Mouse (Mus musculus) CD4-positive, CD25-positive, alpha-beta regulatory T cell, adult 4 months (primary cell): ENCODE measurements around the gene Psme1. TPM values are rescaled to one million over a fixed set of nuclear protein-coding genes. Genes with fewer than 3 reads are reported as not detected.

ENCODE experiments used
- ATAC-seq: one replicate; pipeline ENCODE4 v1.8.0; 2017
- polyA plus RNA-seq, 2 experiments: library from polyadenylated mRNA; unstranded; fragments of 100-300 nt; shearing (Covaris generic); gene quantifications; one replicate each; pipeline ENCODE4 v1.2.1; 2017

The Psme1 gene
- polyA plus RNA-seq, 2 experiments from 2014 or later = 664 to 711 TPM

- ATAC-seq = no peak
Measured at GRCm38 (mm10) chr14:55571760-55572159, 6.2 kb upstream of the Psme1 start.

- no peak for ATAC-seq
Measured at GRCm38 (mm10) chr14:55575302-55575701, 2.6 kb upstream of the Psme1 start, which contains the start of gene Fitm1. Gene Fitm1, plus strand, starts transcription at chr14:55575617.

- ATAC-seq = no peak
Measured at GRCm38 (mm10) chr14:55575711-55576110, 2.2 kb upstream of the Psme1 start.

GRCm38 (mm10) chr14:55576376-55576775 lies 1.5 kb upstream of the Psme1 start:
- no peak for ATAC-seq

GRCm38 (mm10) chr14:55578668-55579269 lies 846 bp downstream of the Psme1 start:
- ATAC-seq = peak; percentile 62

GRCm38 (mm10) chr14:55579511-55580496 lies 1.9 kb downstream of the Psme1 start:
- ATAC-seq = no peak

- no peak for ATAC-seq
Measured at GRCm38 (mm10) chr14:55580731-55581130, 2.8 kb downstream of the Psme1 start.

- no peak for ATAC-seq
Measured at GRCm38 (mm10) chr14:55581981-55582681, 4.2 kb downstream of the Psme1 start.

GRCm38 (mm10) chr14:55584303-55584701 lies 6.4 kb downstream of the Psme1 start:
- ATAC-seq = no peak

GRCm38 (mm10) chr14:55584702-55585565 lies 7.0 kb downstream of the Psme1 start, which contains the start of gene Emc9:
Gene Emc9, minus strand, starts transcription at chr14:55585302.
- ATAC-seq = peak; percentile 81

GRCm38 (mm10) chr14:55585566-55585960 lies 7.6 kb downstream of the Psme1 start:
- ATAC-seq = peak; percentile 30

GRCm38 (mm10) chr14:55586149-55586548 lies 8.2 kb downstream of the Psme1 start:
- ATAC-seq = no peak

- ATAC-seq = no peak
Measured at GRCm38 (mm10) chr14:55589271-55589670, 11.3 kb downstream of the Psme1 start.

- peak; percentile 35 for ATAC-seq
Measured at GRCm38 (mm10) chr14:55589771-55590448, 12.0 kb downstream of the Psme1 start.

GRCm38 (mm10) chr14:55590748-55591330 lies 12.9 kb downstream of the Psme1 start, which contains the start of gene Psme2:
Gene Psme2, minus strand, starts transcription at chr14:55591113.
- ATAC-seq = peak; percentile 60

GRCm38 (mm10) chr14:55591331-55591891 lies 13.5 kb downstream of the Psme1 start, which contains the start of gene Rnf31:
Gene Rnf31, plus strand, starts transcription at chr14:55591708.
- ATAC-seq = peak; percentile 76

GRCm38 (mm10) chr14:55592226-55592625 lies 14.3 kb downstream of the Psme1 start:
- no peak for ATAC-seq

- ATAC-seq = no peak
Measured at GRCm38 (mm10) chr14:55596036-55596690, 18.2 kb downstream of the Psme1 start.

- no peak for ATAC-seq
Measured at GRCm38 (mm10) chr14:55598521-55599390, 20.8 kb downstream of the Psme1 start.
